Mouse (Mus musculus) urinary bladder, adult 18-20 months (tissue): ENCODE results near the gene Lrrfip1.

Experiments
- DNase-seq, 2 experiments: peaks; one replicate each; pipeline ENCODE4 v3.0.0; 2022; ENCODE audit warnings: low spot score in 2 of 2, mixed read lengths in 2 of 2

The Lrrfip1 gene

DNA sequence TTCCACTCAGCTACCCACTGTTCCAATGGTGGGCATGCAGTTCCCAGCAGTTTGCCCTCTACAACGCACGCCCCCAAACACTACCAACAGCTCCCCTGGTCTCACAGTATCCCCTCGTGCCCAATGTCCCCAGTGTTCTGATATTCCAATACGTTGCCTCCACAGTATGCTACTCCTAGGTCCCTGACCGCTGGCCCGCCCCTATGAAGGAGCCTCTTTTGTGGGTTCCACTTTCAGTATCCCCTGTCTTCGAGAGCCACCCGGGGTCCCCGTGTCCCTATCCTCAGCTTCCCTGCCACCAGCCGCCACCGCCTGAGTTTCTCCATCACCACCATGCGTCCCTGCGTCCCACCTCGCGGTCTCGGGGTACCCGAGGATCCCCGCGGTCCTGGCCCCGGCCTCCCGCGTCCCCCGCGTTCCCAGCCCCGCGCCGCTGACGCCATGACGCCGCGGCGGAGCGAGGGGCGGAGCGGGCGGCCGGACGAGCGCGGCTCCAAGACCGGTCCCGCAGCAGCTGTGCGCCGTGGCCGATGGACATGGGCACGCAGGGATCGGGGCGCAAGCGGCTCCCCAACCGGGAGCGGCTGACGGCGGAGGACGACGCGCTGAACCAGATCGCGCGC, at the start of gene Lrrfip1:
Gene Lrrfip1, plus strand, starts transcription at position 470 of the 623 bp plus-strand sequence.
- DNase-seq: peak in 1 of 2 experiments; percentile 60

DNA sequence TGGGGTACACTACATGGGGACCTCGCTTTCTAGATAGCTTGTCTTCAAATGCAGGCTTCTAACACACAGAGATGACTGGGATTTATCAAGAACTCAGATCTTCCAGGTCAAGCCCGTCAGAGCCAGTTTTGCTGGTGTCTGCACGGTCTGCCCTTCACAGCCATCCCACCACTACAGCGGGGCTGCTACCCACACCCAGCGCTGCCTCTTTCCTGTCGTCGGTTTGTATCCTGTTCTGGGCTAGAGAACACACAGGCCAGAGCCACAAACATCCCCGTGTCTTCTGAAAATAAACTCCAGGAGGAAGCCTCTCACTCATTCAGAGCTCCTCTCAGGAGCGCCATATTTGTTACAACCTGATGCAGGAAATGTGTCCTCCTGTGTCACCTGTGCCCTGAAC, 49.2 kb upstream of the Lrrfip1 start:
- no peak for DNase-seq

DNA sequence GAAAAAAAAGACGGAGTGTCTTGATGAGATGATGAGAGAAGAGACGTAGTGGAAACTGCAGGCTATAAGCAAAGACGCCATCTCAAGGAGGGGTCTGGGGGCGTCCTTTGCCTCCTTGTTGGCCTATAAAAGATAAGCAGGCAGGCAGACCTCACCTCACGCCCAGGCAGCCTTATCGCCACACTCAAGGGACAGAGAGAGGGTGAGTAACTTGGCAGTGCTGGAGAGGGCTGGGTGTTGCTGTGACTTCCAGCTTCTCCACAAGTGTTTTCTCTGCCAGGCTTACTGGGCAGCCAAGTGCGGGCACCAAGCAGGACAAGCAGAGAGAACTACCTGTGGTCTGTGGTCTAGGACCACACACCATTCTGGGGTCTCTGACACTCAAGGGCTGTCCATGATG, 46.9 kb upstream of the Lrrfip1 start:
- DNase-seq: no peak

DNA sequence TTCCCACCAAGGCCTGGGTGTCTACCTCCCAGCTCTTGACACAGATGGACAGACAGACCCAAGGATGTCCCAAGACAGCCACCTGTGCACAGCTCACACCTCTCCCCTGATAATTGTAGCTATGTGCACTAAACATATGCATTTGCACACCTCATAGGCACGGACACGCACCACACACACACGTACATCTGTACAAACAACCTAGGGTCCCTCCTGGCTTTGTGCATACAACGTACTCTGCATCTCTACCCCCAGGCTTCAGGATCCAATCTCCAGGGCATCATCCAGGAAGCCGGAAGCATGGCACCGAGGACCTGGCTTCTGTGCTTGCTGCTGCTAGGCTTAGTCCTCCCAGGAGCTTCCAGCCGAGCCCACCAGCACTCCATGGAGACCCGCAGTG, 45.7 kb upstream of the Lrrfip1 start, which contains the start of gene Prlh:
Gene Prlh, plus strand, starts transcription at position 301 of the 400 bp plus-strand sequence.
- DNase-seq: no peak

DNA sequence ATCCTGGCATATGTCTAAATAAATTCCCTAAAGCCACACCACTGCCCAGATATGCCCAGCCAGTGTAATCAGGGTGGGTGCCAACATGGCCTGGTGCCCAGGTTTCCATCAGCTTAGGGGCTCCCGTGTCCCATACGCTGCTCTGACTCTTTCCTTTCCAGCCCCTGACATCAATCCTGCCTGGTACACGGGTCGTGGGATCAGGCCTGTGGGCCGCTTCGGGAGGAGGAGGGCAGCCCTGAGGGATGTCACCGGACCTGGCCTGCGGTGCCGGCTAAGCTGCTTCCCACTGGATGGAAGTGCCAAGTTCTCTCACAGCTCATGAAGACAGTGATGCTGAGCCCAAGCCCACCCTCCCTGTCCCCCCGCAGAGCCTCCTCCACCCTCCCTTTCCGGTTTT, 44.8 kb upstream of the Lrrfip1 start:
- DNase-seq: no peak

DNA sequence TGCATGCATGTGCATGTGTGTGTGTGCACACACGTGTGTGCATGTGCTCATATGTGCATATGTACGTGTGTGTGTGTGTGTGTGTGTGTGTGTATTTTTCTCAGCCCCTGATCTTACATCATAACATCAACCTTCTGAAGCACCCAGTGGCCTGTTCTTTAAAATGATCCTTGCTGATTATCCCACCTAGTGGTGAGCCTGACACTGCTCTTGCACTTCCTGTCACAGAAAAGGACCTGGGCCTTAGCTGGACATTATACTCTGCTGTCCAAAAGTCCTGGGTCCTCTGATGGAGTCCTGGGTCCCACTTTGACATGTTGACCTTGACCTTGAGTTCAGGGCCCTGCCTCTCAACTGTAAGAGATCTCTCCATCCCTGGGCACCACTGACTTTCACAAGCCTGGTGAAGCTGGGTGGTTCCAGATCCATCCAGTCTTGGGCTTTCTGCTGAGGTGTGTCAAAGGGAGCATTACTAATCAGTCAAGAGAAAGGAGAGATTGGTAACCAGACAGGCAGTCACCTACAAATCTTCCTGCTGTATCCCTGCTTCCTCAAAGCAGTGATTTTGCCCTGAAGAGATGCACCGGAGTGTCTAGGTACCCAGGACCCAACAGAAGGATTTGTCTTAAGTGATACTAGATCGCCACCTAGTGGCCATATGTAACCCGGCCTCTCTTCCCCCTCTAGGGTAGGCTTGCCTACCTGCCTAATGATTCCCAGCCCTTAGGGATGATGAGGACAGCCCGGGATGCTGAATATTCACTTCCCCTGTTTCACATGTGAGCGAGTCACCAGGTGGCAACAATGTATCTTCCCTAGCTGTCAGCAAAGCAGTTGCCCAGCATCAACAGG, 42.1 kb upstream of the Lrrfip1 start:
- DNase-seq: no peak

DNA sequence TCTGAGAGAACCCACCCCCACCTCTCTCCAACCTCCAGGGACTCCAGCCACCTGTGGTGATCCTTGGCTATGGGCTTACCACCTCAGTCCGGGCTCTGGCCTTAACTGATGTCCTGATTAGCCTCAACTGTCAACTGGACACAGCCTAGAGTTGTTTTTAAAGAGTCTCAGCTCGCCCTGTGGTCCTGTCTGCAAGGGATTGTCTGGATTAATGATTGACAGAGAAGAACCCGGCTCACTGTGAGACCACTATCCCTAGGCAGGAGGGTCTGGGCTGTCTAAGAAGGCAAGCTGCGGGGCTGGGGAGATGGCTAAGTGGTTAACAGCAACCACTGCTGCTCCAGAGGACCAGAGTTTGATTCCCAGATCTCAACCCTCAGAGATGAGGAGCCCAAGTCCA, 36.0 kb upstream of the Lrrfip1 start:
- DNase-seq: no peak

DNA sequence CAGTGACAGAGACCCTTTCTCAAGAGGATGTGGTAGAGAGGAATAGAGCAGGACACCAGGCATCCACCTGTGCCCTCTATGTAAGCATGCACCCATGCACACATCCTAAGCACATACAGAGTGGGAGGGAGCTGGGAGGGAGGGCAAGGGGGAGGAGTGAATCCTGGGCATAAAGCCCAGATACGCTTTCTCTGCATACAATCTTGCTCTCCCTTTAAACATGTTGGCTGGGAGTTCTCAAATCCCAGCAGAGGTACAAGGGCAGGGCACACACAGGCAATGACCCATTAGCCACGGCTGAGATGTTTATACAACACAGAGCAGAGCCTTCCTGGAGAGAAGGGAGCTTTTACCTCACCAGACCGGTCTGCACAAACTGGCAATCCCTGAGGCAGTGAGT, 35.5 kb upstream of the Lrrfip1 start:
- DNase-seq: no peak

DNA sequence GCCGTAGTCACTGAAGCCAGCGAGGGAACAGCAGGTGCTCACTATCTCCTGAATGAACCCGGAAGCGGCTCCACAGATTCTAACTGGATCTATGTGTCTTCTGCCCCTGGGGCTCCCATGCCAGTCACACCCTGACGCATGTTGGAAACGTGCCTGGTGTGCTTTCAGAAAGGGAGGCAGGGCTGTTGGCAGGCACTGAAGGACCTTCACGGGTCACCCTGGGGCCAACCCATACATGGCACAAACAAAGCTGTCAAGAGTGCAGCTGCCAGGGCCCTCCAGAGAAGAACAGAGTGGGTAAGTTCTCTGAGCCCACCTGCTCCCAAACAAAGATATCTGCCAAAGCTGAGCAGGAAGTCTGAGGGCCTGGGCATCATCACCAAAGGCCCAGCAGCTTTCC, 31.0 kb upstream of the Lrrfip1 start:
- no peak for DNase-seq

DNA sequence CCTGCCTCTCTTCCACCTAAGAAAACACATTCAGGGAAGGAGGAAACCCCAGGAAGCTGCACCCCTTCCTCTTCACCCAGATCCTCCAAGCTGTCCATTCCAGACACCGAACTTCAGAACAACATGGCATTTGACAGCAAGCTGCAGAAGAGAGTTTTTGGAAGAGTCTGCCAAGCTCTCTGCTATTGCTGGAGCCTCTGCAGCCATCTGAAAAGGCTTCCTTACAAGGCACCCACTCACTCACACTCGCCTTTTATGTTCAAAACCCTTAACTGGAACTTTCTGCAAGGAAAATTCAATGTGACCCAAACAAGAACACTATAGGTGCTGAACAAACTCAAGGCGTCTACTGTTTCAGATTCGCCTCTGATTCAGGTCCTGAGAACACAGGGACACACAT, 29.9 kb upstream of the Lrrfip1 start:
- DNase-seq: no peak

DNA sequence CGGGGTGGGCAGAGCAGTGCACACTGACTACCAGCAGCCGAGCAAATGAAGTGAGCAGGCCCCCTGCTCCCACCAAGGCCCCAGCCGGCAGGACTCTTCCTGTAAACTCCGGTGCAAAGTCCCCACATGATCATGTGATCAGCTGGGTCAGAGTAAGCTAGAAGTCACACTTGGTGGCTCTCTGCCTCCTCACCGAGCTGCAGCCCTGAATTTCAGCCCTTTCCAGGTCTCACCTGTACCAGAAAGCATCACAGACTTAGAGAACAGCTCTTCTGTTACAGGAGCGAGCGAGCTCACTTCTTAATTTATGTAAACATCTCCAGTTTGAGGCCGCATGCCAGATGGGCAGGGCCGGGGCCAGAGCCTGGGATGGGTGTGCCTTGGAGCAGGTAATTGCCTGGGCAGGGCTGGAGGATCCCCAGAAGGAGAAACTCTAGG, 29.2 kb upstream of the Lrrfip1 start, which contains the start of gene Rab17:
Gene Rab17, minus strand, starts transcription at position 315 of the 438 bp plus-strand sequence.
- peak; percentile 51 to 62 for DNase-seq

DNA sequence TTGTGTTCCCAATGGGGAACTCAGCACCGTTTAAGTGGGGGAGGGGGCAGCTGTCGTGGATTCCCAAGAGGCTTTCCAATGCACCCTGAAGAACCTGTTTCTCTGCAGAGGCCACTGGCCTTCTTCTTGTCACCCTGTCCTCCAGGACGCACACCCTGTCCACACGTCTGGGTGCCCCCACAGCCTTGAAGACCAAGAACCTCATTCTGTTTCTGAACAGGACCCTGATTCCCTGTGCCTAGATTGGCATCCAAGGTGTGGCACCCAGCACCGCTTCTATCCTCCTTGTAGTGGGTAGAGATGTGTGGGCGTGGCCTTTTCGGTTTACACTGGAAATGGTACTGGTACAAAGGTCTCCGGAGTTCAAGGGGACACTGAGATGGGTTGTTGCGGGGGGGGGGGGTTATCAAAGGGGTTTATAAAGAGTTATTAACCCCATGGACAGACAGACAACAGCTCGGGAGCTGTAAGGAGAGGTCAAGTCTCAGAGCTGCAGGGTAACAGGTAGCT, 28.6 kb upstream of the Lrrfip1 start:
- DNase-seq: no peak

DNA sequence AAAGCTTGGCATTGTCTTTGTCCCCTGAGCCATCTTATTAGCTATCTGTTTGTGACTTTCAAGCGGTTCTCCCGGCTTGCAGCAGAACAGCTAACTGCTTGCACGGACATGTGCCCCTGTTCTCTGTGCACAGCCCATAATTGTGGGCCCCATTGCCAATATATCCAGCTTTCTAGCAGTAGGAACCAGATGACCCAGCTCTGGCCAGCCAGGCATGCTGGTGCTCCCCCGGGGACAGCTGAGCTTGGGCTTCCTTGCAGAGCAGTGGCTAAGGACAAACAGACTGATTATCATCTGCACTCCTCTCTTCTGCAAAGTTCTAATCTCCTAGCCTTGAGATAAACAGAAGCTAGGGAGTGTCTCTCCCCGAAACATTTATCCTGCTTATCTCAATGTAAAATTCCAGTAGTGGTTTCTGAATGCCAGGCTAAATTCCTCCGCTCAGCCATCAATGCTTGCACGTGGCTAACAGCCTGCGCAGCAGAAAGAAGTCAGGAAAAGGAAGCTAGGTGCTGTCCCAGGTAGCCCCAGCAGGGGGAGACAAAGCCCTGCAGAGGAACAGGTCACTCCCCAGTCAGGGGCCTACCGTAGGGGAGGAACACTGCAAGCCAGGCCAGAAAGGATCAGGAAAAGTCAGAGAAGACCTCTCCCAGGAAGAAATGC, 25.5 kb upstream of the Lrrfip1 start:
- peak; percentile 85 to 97 for DNase-seq

DNA sequence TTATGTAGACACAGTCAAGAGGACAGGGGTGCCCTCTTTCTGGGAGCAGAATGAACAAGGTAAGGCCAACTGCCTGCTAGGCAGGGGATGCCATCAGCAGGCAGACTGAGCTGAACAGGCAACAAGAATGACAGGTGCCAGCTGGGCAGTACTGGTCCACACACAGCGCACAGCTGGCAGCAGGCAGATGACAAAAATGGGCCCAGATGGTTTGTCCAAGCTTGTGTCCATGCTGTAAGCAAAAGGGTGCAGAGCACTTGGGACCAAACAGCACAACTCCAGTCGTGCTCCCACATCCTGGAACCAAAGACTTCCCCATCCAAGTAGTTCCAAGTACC, 25.0 kb upstream of the Lrrfip1 start:
- DNase-seq: no peak

DNA sequence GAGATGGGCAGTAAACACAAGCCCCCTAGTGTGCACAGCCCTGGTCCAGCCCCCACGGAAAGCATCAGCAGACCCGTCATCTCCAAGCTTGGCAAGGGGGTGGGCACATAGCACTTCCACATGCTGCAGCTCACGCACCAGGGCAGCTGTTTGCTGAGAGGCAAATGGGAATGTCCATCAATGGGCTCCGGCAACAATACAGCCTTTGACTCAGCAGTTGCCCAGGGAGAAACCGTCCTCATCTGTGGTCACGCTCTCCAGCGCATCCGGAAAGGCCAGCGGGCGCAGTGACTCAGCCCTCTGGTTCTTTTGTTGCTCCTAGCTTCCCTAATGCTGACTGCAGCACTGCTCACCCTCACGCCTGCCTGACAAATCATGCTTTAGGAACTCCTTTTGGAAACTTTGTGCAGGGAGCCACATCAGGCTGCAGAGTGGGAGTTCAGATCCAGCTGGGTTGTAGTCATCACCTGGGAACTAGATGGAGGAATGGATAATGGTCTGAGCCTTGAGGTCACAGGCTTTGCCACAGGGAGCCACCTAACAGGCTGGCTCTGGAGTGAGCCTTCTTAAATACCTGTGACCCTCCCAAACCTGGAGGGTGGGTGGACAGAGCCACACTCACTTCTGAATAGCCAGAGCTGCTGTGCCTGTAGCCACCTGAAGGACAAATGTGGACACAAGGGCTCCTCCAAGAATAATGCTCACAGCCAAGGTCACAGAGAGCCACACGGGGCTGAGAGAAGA, 23.5 kb upstream of the Lrrfip1 start:
- DNase-seq: peak in 1 of 2 experiments; percentile 55

DNA sequence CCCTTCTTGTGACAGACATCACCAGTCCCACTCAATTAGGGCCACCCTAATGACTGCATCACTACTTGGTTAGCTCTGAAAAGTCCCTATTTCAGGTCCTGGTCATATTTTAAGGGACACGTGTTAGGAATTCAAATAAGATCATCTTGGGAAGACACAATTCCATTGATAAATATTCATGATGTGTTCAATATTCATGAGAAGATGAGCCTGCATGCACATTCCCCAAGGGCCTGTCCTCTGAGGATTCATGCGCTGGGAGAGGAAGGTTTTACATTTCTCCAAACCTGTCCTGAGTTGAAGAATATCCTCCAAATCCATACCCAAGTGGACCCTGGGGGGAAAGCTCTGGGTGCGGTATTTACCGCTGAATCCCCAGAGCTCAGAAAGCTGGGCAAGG, 22.6 kb upstream of the Lrrfip1 start:
- no peak for DNase-seq

DNA sequence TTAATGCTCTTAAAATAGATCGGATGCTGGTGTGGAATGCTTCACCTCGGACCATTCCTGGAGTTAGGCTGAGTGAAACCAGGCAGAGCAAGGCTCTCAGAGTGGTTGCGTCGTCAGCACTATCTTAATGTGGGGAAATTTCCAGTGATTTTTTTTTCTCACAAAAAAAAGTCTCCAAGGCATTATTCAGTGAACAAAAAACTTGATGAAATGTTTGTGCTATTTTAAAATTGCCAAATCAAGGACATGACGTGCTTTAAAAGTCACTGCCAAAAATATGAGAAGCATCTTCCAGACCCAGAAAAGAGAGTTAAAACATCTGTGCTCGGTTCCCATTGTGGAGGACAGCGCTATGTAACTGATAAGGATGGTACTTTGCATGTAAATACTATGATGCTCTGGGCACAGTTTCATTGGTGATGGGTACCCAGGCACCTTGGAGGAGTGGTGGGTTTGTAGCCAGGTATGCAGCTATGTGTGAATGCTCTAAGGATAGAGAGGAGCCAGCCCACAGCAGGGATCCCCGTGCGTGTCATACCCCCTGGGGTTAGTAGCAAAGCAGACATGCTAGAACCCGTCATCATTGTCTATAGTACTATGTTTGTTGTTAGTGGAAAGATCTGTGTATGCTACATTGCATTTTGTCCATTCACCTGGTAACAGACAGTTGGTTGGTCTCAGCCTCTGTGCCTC, 17.8 kb upstream of the Lrrfip1 start:
- DNase-seq: no peak

DNA sequence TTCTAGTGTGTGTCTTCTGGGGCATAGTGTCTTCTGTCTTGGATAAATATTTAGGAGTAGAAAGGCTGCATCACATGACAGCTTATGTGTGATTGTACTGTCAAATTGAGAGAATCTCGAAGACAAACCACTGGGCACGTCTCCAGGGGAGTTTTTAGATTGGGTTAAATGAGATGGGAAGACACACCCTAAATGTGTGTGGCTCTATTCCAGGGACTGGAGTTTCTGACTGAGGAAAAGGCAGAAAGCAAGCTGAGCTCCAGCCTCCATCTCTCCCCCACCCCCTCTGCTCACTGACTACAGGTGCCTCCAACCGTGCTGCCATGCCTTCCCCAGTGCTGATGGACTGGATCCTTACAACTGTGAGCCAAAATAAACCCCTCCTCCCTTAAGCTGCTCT, 17.2 kb upstream of the Lrrfip1 start:
- no peak for DNase-seq

DNA sequence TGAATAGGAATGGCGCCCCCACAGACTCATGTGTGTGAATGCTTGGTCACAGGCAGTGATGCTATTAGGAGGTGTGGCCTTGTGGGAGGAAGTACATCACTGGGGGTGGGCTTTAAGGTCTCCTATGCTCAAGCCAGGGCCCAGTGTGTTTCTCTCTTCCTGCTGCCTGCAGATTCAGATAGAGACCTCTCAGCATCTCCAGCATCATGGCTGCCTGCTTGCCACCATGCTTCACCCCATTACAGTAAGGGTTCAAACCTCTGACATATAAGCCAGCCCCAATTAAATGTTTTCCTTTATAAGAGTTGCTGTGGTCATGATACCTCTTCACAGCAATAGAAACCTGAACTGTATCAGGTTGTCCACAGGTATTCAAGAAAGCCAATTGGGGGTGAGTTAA, 2.6 kb upstream of the Lrrfip1 start:
- no peak for DNase-seq

DNA sequence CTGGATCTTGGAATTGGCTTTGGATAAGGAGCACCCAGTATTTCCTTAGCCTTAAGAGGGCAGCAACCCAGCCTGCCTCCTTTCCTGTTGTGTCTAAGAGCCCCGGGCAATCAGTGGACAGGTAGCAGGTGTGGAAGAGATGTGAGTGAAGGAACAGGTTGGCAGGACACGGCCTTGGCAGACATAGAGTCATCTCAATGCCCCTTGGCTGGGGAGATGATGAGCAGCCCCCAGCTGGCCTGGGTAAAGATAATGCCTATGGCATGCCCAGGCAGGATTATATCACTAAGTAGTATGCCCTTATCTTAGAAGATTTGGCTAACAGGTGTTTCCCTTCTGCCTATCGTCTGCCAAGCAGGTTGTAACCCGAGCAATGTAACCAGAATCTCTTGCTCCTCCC, 1.4 kb upstream of the Lrrfip1 start:
- no peak for DNase-seq

DNA sequence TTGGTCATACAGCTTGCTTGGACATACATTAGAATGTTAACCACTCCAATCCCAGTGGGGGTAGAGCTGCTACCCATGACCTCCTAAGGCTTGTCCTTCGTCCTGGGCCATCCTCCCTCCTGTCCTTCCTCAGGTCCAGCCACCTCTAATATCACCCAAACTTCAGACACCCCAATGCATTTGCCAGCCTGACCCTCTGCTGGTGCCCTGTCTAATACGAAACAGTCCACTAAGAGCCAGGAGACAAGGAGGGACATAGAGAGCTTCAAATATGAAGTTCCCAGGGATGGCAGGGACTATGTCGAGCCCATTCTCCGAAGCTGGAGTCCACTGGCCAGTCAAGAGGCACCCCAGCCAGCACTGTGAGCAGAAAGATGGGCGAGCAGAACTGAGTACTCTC, 896 bp upstream of the Lrrfip1 start:
- DNase-seq: no peak
